Mouse (Mus musculus): Measurements from ENCODE around the gene C1qtnf9.

Gene C1qtnf9

GRCm38 (mm10) chr14:60784427-60785315 is 16.7 kb downstream of the C1qtnf9 start, which contains the start of gene Mipep:
Mipep (plus strand) TSS chr14:60784573.
- peak; percentile 71 for DNase-seq (ENCODE audit: low read depth, low spot score)

- DNase-seq (ENCODE audit: low read depth, low spot score): peak; percentile 39
These were observed 22.2 kb downstream of the C1qtnf9 start for GRCm38 (mm10) chr14:60790103-60790502.

GRCm38 (mm10) chr14:60796600-60797322 is 28.8 kb downstream of the C1qtnf9 start:
- no peak for DNase-seq (ENCODE audit: low read depth, low spot score)

- DNase-seq (ENCODE audit: low read depth, low spot score): no peak
These were observed 29.7 kb downstream of the C1qtnf9 start for GRCm38 (mm10) chr14:60797596-60797995.

GRCm38 (mm10) chr14:60798721-60799120 is 30.8 kb downstream of the C1qtnf9 start:
- DNase-seq (ENCODE audit: low read depth, low spot score): no peak

- peak; percentile 17 for DNase-seq (ENCODE audit: low read depth, low spot score)
These were observed 32.1 kb downstream of the C1qtnf9 start for GRCm38 (mm10) chr14:60799762-60800728.

GRCm38 (mm10) chr14:60802026-60802425 is 34.1 kb downstream of the C1qtnf9 start:
- no peak for DNase-seq (ENCODE audit: low read depth, low spot score)

GRCm38 (mm10) chr14:60804978-60805377 is 37.0 kb downstream of the C1qtnf9 start:
- DNase-seq (ENCODE audit: low read depth, low spot score): no peak

GRCm38 (mm10) chr14:60805871-60806270 is 37.9 kb downstream of the C1qtnf9 start:
- DNase-seq (ENCODE audit: low read depth, low spot score): no peak

GRCm38 (mm10) chr14:60806891-60807344 is 39.0 kb downstream of the C1qtnf9 start:
- no peak for DNase-seq (ENCODE audit: low read depth, low spot score)

GRCm38 (mm10) chr14:60809881-60810280 is 41.9 kb downstream of the C1qtnf9 start:
- DNase-seq (ENCODE audit: low read depth, low spot score): no peak

- no peak for DNase-seq (ENCODE audit: low read depth, low spot score)
These were observed 43.6 kb downstream of the C1qtnf9 start for GRCm38 (mm10) chr14:60811547-60811946.

GRCm38 (mm10) chr14:60815098-60815497 is 47.2 kb downstream of the C1qtnf9 start:
- DNase-seq (ENCODE audit: low read depth, low spot score): no peak

GRCm38 (mm10) chr14:60818045-60818444 is 50.1 kb downstream of the C1qtnf9 start:
- DNase-seq (ENCODE audit: low read depth, low spot score): no peak

- no peak for DNase-seq (ENCODE audit: low read depth, low spot score)
These were observed 62.2 kb downstream of the C1qtnf9 start for GRCm38 (mm10) chr14:60830096-60830495.

Measured in c-Kit-negative CD71-positive TER-119-positive erythroid progenitor cells, embryonic 14.5 days (primary cell).